Mouse (Mus musculus): ENCODE results near the gene Cgnl1.

Gene Cgnl1

DNA sequence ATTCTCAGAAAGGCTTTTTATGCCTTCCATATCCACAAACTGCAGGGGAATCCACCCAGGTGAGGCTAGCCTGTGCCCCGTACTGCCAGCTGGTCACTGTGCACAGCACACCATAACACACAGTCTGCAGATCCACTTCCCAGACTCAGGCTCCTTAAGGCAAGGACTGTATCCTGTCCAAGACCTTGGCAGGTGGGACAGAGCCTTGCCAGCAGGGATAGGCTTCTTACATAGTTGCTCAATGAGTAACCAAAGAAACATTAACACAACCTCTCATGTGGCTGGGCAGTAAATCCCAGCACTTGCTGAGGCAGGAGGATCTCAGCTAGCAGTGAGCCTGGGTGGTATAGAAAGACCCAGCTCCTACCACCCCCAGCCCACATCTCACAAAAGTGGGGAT lies 3.3 kb downstream of the Cgnl1 start:
- in situ Hi-C loops (cut with MboI, MseI), result no loop called here

DNA sequence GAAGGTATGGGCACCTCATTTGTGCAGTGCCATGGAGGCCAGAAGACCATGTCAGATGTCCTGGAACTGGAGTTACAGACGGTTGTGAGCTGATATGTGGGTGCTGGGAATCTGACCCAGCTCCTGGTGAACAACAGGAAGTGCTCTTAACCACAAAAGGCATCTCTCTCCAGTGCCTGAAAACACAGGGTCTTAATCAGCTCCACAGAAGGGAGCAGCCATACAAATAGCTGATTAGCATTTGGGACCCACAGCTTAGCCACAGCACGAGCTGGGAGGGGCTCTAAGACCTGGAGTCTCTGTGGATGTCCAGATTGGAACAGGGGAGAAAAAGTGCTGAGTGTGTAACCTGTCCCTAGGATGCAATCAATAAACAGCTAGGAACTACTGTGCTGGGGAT lies 4.5 kb downstream of the Cgnl1 start:
- in situ Hi-C loops (cut with MboI, MseI), result no loop called here

- in situ Hi-C loops (cut with MboI, MseI), result no loop called here
Measured at GRCm38 (mm10) chr9:71766306-71766705, 5.1 kb downstream of the Cgnl1 start.

- in situ Hi-C loops (cut with MboI, MseI), result no loop called here
Measured at GRCm38 (mm10) chr9:71764551-71764950, 6.9 kb downstream of the Cgnl1 start.

DNA sequence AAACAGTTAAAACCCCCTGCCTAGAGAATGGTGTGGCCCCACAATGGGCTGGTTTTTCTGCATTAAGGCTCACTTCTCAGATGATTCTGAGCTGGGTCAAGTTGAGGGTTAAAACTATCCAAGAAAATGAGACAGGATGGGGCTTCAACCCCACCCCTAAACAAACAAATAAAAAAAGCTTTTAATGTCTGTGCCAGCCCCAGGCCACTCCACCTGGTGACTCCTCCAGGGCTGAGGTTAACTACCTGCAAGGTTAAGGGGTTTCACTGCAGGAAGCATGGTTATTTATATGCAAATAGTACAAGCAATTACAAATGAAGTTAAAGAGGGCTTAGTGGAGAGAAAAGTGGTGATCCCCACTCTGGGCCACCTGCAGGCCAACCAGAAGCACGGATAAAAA lies 8.1 kb downstream of the Cgnl1 start:
- in situ Hi-C loops (cut with MboI, MseI), result no loop called here

DNA sequence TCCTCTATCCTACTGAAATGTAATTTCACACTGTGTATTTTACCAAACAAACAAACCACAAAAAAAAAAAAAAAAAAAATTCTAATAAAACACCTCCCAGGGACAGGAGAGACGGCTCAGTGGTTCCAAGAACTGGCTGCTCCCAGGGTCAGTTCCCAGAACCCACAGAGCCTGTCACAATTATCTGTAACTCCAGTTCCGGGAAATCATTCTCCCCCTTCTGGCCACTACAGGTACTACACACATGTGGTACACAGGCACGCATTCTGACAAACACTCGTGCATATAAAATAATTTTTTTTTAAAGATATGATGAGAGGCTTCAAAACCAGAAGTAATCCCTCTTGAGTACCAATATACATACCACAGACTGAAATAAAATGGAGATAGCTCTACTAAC lies 9.7 kb downstream of the Cgnl1 start:
- in situ Hi-C loops (cut with MboI, MseI), result no loop called here

DNA sequence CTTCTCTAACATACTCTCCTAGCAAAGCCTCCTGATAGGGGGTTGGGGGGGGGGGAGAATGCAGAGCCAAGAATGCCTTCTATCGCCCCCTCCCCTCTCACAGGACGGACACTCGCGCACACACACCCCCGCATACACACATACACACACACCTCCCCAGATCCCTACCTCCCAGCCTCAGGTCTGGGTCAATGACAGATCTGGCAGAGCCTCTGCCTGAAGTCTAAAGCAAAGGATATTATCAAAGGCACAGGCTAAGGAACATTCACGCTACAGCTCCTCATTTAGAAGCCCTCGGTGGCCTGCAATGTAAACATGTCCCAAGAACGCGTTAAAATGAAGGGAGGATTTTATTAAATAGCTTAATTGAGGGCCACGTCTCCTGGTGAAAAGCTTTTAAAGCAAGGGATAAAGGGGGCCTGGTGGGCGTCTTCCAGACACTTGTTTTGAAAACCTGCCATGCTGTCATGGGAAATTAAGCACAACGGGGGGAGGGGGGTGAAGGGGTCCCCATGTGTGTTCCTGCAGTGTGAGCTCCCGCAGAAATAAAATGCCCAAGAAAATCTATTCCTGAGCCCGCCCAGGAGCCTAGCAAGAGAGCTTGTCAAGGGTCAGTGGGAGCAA lies 10.8 kb downstream of the Cgnl1 start:
- in situ Hi-C loops (cut with MboI, MseI), result no loop called here

DNA sequence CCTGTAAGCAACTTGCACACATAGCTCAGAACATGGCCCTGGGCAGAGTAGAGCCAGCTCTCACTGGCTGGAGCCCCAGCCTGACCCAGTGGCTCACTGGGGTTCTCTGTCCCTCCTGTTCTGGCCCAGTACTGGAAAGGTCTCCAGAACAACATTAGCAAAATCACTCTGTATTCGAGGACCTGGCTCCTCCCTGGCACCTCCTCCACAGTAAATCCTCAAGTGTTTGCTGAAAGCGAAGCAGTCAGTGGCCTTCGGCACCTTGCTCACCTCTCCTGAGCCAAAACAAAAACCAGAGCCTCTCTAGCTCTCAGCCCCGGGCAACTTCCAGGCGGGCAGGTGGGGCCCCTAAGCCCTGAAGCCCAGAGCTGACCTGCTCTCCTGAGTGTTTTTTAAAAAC lies 11.5 kb downstream of the Cgnl1 start:
- in situ Hi-C loops (cut with MboI, MseI), result no loop called here

GRCm38 (mm10) chr9:71757386-71757785 lies 14.0 kb downstream of the Cgnl1 start:
- in situ Hi-C loops (cut with MboI, MseI), result no loop called here

DNA sequence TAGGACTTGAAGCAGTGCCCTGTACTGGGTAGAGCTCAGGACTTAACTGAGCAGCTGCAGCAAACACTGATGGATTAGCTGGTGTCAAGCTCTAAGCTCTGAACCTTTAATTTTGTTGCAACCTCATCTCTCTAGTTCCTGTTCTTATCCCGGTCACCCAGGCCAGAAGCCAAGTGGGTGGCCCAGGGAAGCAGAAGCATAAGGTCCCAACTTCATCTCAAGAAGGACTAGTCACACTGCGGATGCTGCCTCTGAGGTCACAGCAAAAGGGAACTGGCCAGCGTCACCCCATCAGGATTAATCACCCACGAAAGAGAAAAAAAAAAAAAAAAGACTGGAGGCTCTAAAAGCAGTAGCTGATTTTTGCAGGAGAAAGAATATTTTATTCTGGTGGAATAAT lies 14.5 kb downstream of the Cgnl1 start:
- in situ Hi-C loops (cut with MboI, MseI), result no loop called here

DNA sequence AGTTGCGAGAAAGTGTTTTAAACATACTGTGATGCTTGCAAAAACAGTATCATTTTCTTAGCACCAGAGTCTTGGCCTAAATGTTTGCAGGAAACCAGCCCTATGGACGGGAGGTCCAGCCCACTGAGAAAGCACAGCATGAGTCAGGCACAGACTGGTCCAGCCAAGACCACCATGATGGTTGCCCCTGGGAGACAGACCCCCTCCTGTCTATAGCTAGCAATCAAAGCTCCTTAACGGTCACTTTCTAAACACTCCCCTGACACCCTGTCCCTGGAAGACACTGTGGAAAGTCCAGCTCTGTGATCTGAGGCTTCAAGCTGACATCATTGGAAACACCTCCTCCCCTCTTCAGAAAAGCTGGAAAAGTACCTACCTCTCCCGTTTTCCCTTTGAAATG lies 17.4 kb downstream of the Cgnl1 start:
- in situ Hi-C loops (cut with MboI, MseI), result no loop called here

- in situ Hi-C loops (cut with MboI, MseI), result no loop called here
Measured at GRCm38 (mm10) chr9:71753529-71753928, 17.9 kb downstream of the Cgnl1 start.

GRCm38 (mm10) chr9:71753117-71753516 lies 18.3 kb downstream of the Cgnl1 start:
- in situ Hi-C loops (cut with MboI, MseI), result no loop called here

DNA sequence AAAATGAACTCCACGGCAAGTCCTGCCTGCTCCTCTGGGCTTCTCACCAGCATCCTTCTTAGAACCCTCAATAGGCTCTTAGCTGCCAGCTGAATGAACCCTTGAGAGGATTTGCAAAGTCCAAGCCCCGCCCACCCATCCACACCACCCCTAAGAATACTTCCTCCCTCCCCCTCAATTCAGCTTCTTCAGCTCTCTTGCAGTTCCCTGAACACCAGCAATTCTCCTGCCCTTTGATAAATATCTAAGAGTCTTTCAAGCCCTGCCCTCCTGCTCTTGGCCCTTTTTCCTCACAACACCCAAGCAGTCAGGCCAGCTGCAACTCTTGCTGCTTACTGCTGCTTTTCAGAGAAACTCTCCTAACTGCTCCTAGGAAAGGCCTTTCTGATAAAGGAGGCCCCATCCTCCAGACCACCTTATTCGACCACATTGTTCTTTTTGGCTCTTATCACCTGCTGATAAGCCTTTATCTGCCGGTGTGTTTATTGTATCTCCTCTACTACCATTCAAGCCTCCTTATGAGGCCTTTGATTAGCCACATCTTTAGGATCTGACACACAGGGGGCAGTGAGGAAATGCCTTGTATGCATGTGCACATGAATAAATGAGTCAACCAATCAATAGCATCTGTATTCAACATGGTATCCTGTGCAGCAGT lies 21.3 kb downstream of the Cgnl1 start:
- in situ Hi-C loops (cut with MboI, MseI), result no loop called here

DNA sequence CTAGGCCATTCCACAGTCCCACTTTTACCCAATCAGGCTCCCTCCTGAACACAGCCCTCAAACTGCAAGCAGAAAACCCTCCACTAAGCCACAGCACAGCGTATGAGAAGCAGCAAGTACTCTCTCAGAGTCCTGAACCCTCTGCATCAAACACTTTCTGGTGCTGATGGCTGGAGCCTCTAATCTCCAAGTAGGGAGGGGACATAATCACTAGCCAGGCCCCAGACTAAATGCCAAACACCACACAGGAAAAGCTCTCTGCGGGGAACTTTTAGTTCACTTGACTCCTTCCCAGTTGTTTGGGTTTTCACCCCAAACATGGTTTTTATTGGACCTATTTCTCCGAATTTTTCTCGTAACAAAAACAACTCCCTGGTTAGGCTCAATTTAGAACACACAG lies 25.0 kb downstream of the Cgnl1 start:
- in situ Hi-C loops (cut with MboI, MseI), result no loop called here

- in situ Hi-C loops (cut with MboI, MseI), result no loop called here
Measured at GRCm38 (mm10) chr9:71738081-71738930, 33.1 kb downstream of the Cgnl1 start.

DNA sequence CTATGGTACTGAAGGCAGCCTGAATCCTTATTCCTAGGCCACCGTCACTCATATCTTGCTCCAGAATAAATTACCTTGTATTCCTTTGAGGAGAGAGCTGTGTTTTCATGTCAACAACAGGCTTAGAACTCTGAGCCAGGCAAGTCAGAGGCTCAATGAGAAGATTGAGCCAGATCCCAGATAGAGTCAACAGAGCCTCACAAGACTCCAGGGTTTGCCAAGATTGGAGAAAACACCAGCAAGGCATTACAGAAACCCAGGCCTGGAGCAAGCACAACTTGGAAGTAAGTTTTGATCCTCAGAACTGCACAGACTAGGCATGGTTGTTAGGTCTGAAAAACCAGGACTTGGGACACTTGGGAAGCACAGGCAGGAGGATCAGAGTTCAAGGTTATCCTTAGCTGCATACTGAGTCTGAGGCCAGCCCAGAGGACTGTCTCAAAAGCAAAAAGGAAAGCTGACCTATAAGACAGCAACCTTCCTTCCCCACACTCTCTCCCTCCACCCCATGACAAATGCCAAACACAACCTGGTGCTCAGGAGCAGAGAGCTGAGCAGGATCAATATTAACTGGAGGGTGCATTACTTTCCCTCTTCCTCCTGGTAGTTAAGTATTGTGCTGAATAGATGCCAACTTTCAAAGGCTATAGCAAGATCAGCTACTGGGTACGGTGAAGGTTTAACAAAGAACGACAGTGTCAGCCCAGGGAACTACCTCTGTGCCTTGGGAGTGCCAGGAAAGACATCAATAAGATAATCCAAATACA lies 34.0 kb downstream of the Cgnl1 start:
- in situ Hi-C loops (cut with MboI, MseI), result no loop called here

DNA sequence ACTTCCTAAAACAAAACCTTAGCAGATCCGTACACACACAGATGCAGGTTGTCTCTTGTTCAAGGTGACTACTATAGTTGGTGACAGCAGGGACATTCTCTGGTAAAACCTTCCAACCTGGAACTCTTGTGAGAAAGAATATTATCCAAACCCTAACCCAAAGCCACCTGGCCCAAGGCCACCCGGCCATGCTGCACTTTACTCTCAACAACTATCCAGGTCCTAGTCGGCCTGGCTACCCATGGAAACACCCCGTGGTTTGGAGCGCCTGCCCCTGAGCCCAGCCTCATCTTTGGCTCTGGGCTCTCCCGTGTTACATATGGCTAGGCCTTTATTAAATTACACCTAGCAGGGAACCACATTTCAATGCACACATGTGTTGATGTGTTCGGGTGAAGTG lies 35.5 kb downstream of the Cgnl1 start:
- in situ Hi-C loops (cut with MboI, MseI), result no loop called here

- in situ Hi-C loops (cut with MboI, MseI), result no loop called here
Measured at GRCm38 (mm10) chr9:71733559-71733958, 37.8 kb downstream of the Cgnl1 start.

GRCm38 (mm10) chr9:71728822-71729311 lies 42.5 kb downstream of the Cgnl1 start:
- in situ Hi-C loops (cut with MboI, MseI), result no loop called here

DNA sequence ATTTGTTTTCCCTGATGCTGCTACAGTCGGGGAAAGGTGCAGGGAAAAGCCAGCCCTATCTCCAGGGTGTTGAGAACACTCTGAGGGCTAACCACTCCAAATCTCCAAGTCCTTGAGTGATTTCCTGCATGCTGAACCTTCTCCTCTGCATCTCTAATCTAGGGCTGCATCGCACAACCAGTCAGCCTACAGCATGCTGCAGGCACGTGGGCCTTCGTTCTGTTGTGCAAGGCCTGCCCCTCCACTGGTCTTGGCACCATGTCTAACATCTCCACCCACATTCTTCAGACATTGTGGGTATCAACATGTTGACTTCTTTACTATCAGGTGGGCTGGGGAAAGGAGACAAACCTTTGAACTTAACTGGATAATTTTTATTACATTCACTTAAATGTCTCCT lies 44.2 kb downstream of the Cgnl1 start:
- in situ Hi-C loops (cut with MboI, MseI), result no loop called here

DNA sequence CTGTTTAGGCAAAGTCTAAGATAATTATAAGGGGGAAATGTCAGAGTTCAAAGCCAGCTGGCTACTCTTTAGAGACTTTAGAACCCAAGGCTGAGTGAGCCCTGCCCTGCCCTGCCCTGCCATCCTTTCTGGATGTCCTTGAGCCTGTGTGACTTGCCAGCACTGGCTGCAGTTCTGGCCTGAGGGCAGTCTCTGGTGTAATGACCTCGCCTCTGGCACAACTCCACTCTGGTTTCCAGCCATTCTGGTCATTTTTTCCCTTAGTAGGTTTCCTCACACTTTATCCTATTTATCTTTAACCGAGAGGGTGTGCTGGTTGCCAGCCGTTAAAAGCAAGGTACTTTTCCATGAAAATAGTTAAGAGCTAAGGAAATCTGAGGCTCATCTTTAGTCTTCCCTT lies 45.3 kb downstream of the Cgnl1 start:
- in situ Hi-C loops (cut with MboI, MseI), result no loop called here
